Mouse (Mus musculus) spleen, postnatal 0 days (tissue): ENCODE results near the gene Paxip1. TPM values are rescaled to one million over a fixed set of nuclear protein-coding genes. Genes with fewer than 3 reads are reported as not detected.

Experiments used
- polyA plus RNA-seq: library from polyadenylated mRNA; unstranded; fragments of >200 nt; fragmentation: Nextera tagmentation; extraction: Ambion mirVana; gene quantifications from 2 replicates; pipeline ENCODE4 v1.2.1, GENCODE M21; 2015

Gene Paxip1
- polyA plus RNA-seq = 18.4 and 20.8 TPM in 2 replicates

GRCm38 (mm10) chr5:27791303-27792172 lies at the start of gene Paxip1:
Gene Paxip1, minus strand, starts transcription at chr5:27791691.

Other genes starting within 250 kb of the Paxip1 start
- gene Htr5a, start 50.5 kb upstream of the Paxip1 start, polyA plus RNA-seq = not detected in 2 replicates